In genomic region chr19:23961516-23961915, GRCm38 (mm10) we compare ENCODE assay signal across 8 mouse cellular contexts.
DNase-seq lines count a peak whose midpoint lies in the region; ATAC-seq and TF ChIP-seq lines count a peak whose summit lies in the region.

No protein-coding gene starts in this region.

- H3K4me3 ChIP-seq in kidney, adult 2 months (ENCODE audit: insufficient read depth, low read depth, low read length), result no peak overlapping the region
- H3K4me3 ChIP-seq in liver, adult 2 months (ENCODE audit: insufficient read depth, low read depth, low read length), result no peak overlapping the region
- no peak overlapping the region for H3K4me3 ChIP-seq in neural tube, embryonic 11.5 days (ENCODE audit: low read depth, low read length)
- no peak overlapping the region for H3K4me3 ChIP-seq in thymus, adult 2 months (ENCODE audit: control insufficient read depth, insufficient read depth, low read length)

- H3K4me1 ChIP-seq in kidney, adult 2 months (ENCODE audit: control insufficient read depth, insufficient read depth, low read length), result no peaks in the 10 kb centered on the region
- no peaks in the 10 kb centered on the region for H3K4me1 ChIP-seq in liver, adult 2 months (ENCODE audit: control insufficient read depth, insufficient read depth, low read length)
- no peaks in the 10 kb centered on the region for H3K4me1 ChIP-seq in neural tube, embryonic 11.5 days (ENCODE audit: control insufficient read depth, insufficient read depth, low read length)
- no peaks in the 10 kb centered on the region for H3K4me1 ChIP-seq in thymus, adult 2 months (replicated peaks; ENCODE audit: control insufficient read depth, insufficient read depth, low read length)

- no peaks in the 10 kb centered on the region for H3K27me3 ChIP-seq in kidney, adult 2 months (replicated peaks; ENCODE audit: control insufficient read depth, insufficient read depth, low read length)
- no peaks in the 10 kb centered on the region for H3K27me3 ChIP-seq in liver, adult 2 months (ENCODE audit: control insufficient read depth, insufficient read depth, low read length)
- H3K27me3 ChIP-seq in neural tube, embryonic 11.5 days (ENCODE audit: control insufficient read depth, insufficient read depth, low read length), result no peaks in the 10 kb centered on the region
- H3K27me3 ChIP-seq in thymus, adult 2 months (ENCODE audit: control insufficient read depth, insufficient read depth, low read length), result no peaks in the 10 kb centered on the region

- H3K4me2 ChIP-seq in neural tube, embryonic 11.5 days (ENCODE audit: low read depth), result no peak overlapping the region

- peak; percentile 70; the same call in 1 of the 2 replicates for ATAC-seq in neural tube, embryonic 11.5 days (ENCODE audit: insufficient read depth, low FRiP score, low TSS enrichment)

- TF ChIP-seq CTCF in kidney, adult 2 months (conservative IDR thresholded peaks at IDR 0.05; ENCODE audit: insufficient read depth, insufficient read length, low read depth, low read length), result peak; percentile 94
- TF ChIP-seq CTCF in liver, adult 2 months (IDR thresholded peaks at IDR 0.05; ENCODE audit: low read depth, low read length), result peak; percentile 94
- TF ChIP-seq CTCF in thymus, adult 2 months (IDR thresholded peaks at IDR 0.05; ENCODE audit: borderline replicate concordance, control insufficient read depth, extremely low read depth, insufficient read depth, low read length, poor library complexity), result peak; percentile 74

- intact Hi-C loops in gastrocnemius, postnatal 36 days (cut with DNase I), result loop anchor here (2.0 kb wide), 1 partner anchor 61 kb away; no protein-coding TSS in a partner anchor

- no peak overlapping the region for H3K9ac ChIP-seq in liver, adult 2 months (ENCODE audit: low read depth, low read length)
- no peak overlapping the region for H3K9ac ChIP-seq in neural tube, embryonic 11.5 days (ENCODE audit: low read length)

- H3K36me3 ChIP-seq in kidney, adult 2 months (ENCODE audit: control insufficient read depth, insufficient read depth, low read length), result no peaks in the 10 kb centered on the region
- H3K36me3 ChIP-seq in liver, adult 2 months (ENCODE audit: control insufficient read depth, insufficient read depth, low read length), result no peaks in the 10 kb centered on the region
- H3K36me3 ChIP-seq in neural tube, embryonic 11.5 days (ENCODE audit: control insufficient read depth, insufficient read depth, low read length), result no peaks in the 10 kb centered on the region
- no peaks in the 10 kb centered on the region for H3K36me3 ChIP-seq in thymus, adult 2 months (ENCODE audit: control insufficient read depth, insufficient read depth, low read length)

- DNase-seq in left cerebral cortex, adult 18-20 months (ENCODE audit: low spot score in 2 of 2), result peak; percentile 75 to 78
- DNase-seq in left cerebral cortex, adult 11 months (ENCODE audit: low spot score), result no peak
- DNase-seq in cerebellum, postnatal 25 days, result peak; percentile 88 to 89
- DNase-seq in gastrocnemius, postnatal 36 days, result peak; percentile 57 to 64
- peak; percentile 54 for DNase-seq in kidney, adult 2 months
- peak; percentile 10 for DNase-seq in liver, adult 2 months (ENCODE audit: extremely low read depth, low read depth, low spot score)
- DNase-seq in neural tube, embryonic 11.5 days (ENCODE audit: low spot score), result peak; percentile 78
- peak; percentile 44 for DNase-seq in thymus, adult 2 months

- no peak for TF ChIP-seq POLR2A in kidney, adult 2 months (IDR thresholded peaks at IDR 0.05; ENCODE audit: low read depth, low read length)
- no peak for TF ChIP-seq POLR2A in liver, adult 2 months (IDR thresholded peaks at IDR 0.05; ENCODE audit: extremely low read depth, insufficient read depth, low read length)
- TF ChIP-seq POLR2A in thymus, adult 2 months (IDR thresholded peaks at IDR 0.05; ENCODE audit: control insufficient read depth, extremely low read depth, insufficient read depth, low read length, poor library complexity), result no peak

- H3K27ac ChIP-seq in kidney, adult 2 months (ENCODE audit: insufficient read depth, low read depth, low read length), result no peak overlapping the region
- H3K27ac ChIP-seq in liver, adult 2 months (replicated peaks; ENCODE audit: insufficient read depth, low read depth, low read length), result no peak overlapping the region
- H3K27ac ChIP-seq in neural tube, embryonic 11.5 days (ENCODE audit: low read depth, low read length), result no peak overlapping the region
- H3K27ac ChIP-seq in thymus, adult 2 months (ENCODE audit: control insufficient read depth, insufficient read depth, low read length), result no peak overlapping the region

- WGBS in kidney, adult 2 months, result 3% methylated on average over 8 of the region's 8 CpGs
- WGBS in liver, adult 2 months, result 2% methylated on average over 8 of the region's 8 CpGs
- 1% methylated on average over 8 of the region's 8 CpGs for WGBS in neural tube, embryonic 11.5 days
- 5% methylated on average over 8 of the region's 8 CpGs for WGBS in thymus, adult 2 months

- H3K79me2 ChIP-seq in liver, adult 2 months (ENCODE audit: control insufficient read depth, insufficient read depth, low read length), result no peaks in the 10 kb centered on the region

- H3K9me3 ChIP-seq in neural tube, embryonic 11.5 days (ENCODE audit: control insufficient read depth, low read length), result no peaks in the 10 kb centered on the region
